Mouse (Mus musculus) MEL-GATA-1-ER (cell line): ENCODE results near the gene Arl15.

Experiments used
- DNase-seq: peaks from one replicate; pipeline ENCODE4 v3.0.0-alpha.2; 2012; ENCODE audit warnings: low read depth; ENCODE audit errors: extremely low read depth

Gene Arl15

GRCm38 (mm10) chr13:114142826-114143225 lies 348.5 kb downstream of the Arl15 start:
- no peak for DNase-seq

GRCm38 (mm10) chr13:114143247-114143646 lies 348.9 kb downstream of the Arl15 start:
- DNase-seq, result no peak

- no peak for DNase-seq
Measured at GRCm38 (mm10) chr13:114144052-114145046, 350.0 kb downstream of the Arl15 start.

GRCm38 (mm10) chr13:114145249-114145648 lies 350.9 kb downstream of the Arl15 start:
- no peak for DNase-seq

- DNase-seq, result no peak
Measured at GRCm38 (mm10) chr13:114150856-114151697, 356.8 kb downstream of the Arl15 start.

- no peak for DNase-seq
Measured at GRCm38 (mm10) chr13:114151698-114152069, 357.4 kb downstream of the Arl15 start.

GRCm38 (mm10) chr13:114156689-114157088 lies 362.4 kb downstream of the Arl15 start:
- no peak for DNase-seq

GRCm38 (mm10) chr13:114158111-114158730 lies 363.9 kb downstream of the Arl15 start:
- DNase-seq, result no peak

- no peak for DNase-seq
Measured at GRCm38 (mm10) chr13:114159634-114160391, 365.5 kb downstream of the Arl15 start.

GRCm38 (mm10) chr13:114162753-114163152 lies 368.4 kb downstream of the Arl15 start:
- no peak for DNase-seq

GRCm38 (mm10) chr13:114165616-114166015 lies 371.3 kb downstream of the Arl15 start:
- DNase-seq, result no peak

- DNase-seq, result no peak
Measured at GRCm38 (mm10) chr13:114166439-114167183, 372.3 kb downstream of the Arl15 start.

GRCm38 (mm10) chr13:114170061-114170460 lies 375.8 kb downstream of the Arl15 start:
- DNase-seq, result no peak

GRCm38 (mm10) chr13:114171465-114171864 lies 377.2 kb downstream of the Arl15 start:
- DNase-seq, result no peak

GRCm38 (mm10) chr13:114188107-114188506 lies 393.8 kb downstream of the Arl15 start:
- DNase-seq, result no peak

- DNase-seq, result no peak
Measured at GRCm38 (mm10) chr13:114188801-114189200, 394.5 kb downstream of the Arl15 start.

GRCm38 (mm10) chr13:114189441-114189840 lies 395.1 kb downstream of the Arl15 start:
- no peak for DNase-seq

- DNase-seq, result no peak
Measured at GRCm38 (mm10) chr13:114190898-114191297, 396.6 kb downstream of the Arl15 start.

GRCm38 (mm10) chr13:114198252-114198799 lies 404.0 kb downstream of the Arl15 start:
- DNase-seq, result no peak

- no peak for DNase-seq
Measured at GRCm38 (mm10) chr13:114199746-114200145, 405.4 kb downstream of the Arl15 start.
